Comparison of ENCODE assay signal across 8 mouse cellular contexts in the genomic region with DNA sequence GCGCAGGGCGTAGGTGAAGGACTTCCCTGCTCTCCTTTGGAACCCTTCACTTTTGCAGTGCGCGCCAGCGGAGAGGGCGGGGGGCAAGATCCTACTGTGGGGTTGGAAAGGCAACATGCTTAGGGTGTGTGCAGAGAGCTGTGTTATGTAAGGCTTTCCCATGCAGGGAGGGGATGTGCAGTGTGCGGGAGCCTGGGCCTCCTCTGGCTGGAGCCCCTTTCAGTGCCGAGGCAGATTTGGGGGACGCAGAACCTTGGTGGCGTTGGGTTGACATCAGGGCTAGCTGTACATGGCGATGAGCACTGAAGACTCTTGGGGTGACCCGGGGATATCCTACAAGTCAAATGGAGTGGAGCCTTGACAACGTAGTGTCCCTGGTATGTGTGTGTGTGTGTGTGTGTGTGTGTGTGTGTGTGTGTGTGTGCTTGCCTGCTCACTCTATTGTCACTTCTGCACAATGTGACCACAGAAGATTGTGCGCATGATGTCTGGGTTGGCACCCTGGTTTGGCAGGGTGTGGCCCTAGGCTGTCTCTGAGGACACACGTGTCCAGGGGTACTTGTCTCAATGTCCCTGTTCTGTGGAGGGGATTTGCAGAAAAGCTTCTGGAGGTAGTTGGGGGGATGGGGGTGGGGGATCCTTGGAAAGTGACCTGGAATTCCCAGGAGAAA. TPM values are rescaled to one million over a fixed set of nuclear protein-coding genes. Genes with fewer than 3 reads are reported as not detected.
DNase-seq lines count a peak whose midpoint lies in the region; ATAC-seq lines count a peak whose summit lies in the region.

No protein-coding gene starts in this region.

- peak overlapping the region; percentile 90 for H3K9ac ChIP-seq in heart, embryonic 13.5 days
- peak overlapping the region; percentile 66 for H3K9ac ChIP-seq in hindbrain, embryonic 13.5 days

- peak overlapping the region; percentile 71 for H3K4me3 ChIP-seq in heart, embryonic 13.5 days
- peak overlapping the region; percentile 49 for H3K4me3 ChIP-seq in hindbrain, embryonic 13.5 days

- H3K36me3 ChIP-seq in heart, embryonic 13.5 days, result no peaks in the 10 kb centered on the region
- no peaks in the 10 kb centered on the region for H3K36me3 ChIP-seq in hindbrain, embryonic 13.5 days

- H3K9me3 ChIP-seq in heart, embryonic 13.5 days, result no peaks in the 10 kb centered on the region
- no peaks in the 10 kb centered on the region for H3K9me3 ChIP-seq in hindbrain, embryonic 13.5 days

- WGBS in heart, embryonic 13.5 days, result 9% methylated on average over 15 of the region's 15 CpGs
- WGBS in hindbrain, embryonic 13.5 days, result 16% methylated on average over 15 of the region's 15 CpGs

- ATAC-seq in heart, embryonic 13.5 days (ENCODE audit: extremely low read depth, insufficient number of reproducible peaks, low FRiP score, low TSS enrichment), result peak; percentile 49
- peak; percentile 19; the same call in 1 of the 2 replicates for ATAC-seq in hindbrain, embryonic 13.5 days (ENCODE audit: low FRiP score)
- no peak for ATAC-seq in megakaryocyte-erythroid progenitor cell, adult 5-6 weeks (replicated peaks; ENCODE audit: low FRiP score, low TSS enrichment, poor library complexity, severe bottlenecking)

- H3K4me2 ChIP-seq in heart, embryonic 13.5 days, result peak overlapping the region; percentile 71
- peak overlapping the region; percentile 70 for H3K4me2 ChIP-seq in hindbrain, embryonic 13.5 days

- peaks cover 85% of the 10 kb centered on the region for H3K4me1 ChIP-seq in heart, embryonic 13.5 days
- peaks cover 41% of the 10 kb centered on the region for H3K4me1 ChIP-seq in hindbrain, embryonic 13.5 days (replicated peaks)

- DNase-seq in heart, adult 8-10 months (ENCODE audit: low spot score), result no peak
- DNase-seq in T-cell, adult 2 months (ENCODE audit: low spot score), result peak; percentile 40
- peak; percentile 47 for DNase-seq in lung, postnatal 25 days (ENCODE audit: low spot score)
- no peak for DNase-seq in left cerebral cortex, postnatal 4 days
- no peak for DNase-seq in urinary bladder, postnatal 36 days (ENCODE audit: low spot score in 2 of 2)

- intact Hi-C loops in left cerebral cortex, postnatal 4 days (cut with DNase I), result no loop called here

- peak overlapping the region; percentile 93 for H3K27ac ChIP-seq in heart, embryonic 13.5 days (replicated peaks)
- peak overlapping the region; percentile 44; the same call in 1 of the 2 replicates for H3K27ac ChIP-seq in hindbrain, embryonic 13.5 days

- no peaks in the 10 kb centered on the region for H3K27me3 ChIP-seq in heart, embryonic 13.5 days (replicated peaks)
- peaks cover 52% of the 10 kb centered on the region for H3K27me3 ChIP-seq in hindbrain, embryonic 13.5 days

RNA-seq across cellular contexts. Expression of gene Ahnak, which starts 1.5 kb away (rescaled TPM):
- 22.8 TPM in 2 replicates for polyA plus RNA-seq in heart, embryonic 13.5 days (2015; fragmentation: Nextera tagmentation; extraction: Ambion mirVana)
- 100 to 1,000 TPM; 332 to 446 (median 375) TPM for total RNA-seq in heart, adult 8-10 months (2022)
- 5.7 and 6.4 TPM in 2 replicates for polyA plus RNA-seq in hindbrain, embryonic 13.5 days (2015; fragmentation: Nextera tagmentation; extraction: Ambion mirVana)
- total RNA-seq in left cerebral cortex, postnatal 4 days (2021), result 10 to 100 TPM; 14.0 to 18.5 TPM
- total RNA-seq in megakaryocyte-erythroid progenitor cell, adult 5-6 weeks (2014; fragmentation: Nextera tagmentation), result 1.5 and 9.4 TPM in 2 replicates
- 7.2 and 24.7 TPM in 2 replicates for total RNA-seq in megakaryocyte-erythroid progenitor cell, adult 5-6 weeks (2017)

RNA-seq across cellular contexts. Expression of gene Eef1g, which starts 23.7 kb away (rescaled TPM):
- polyA plus RNA-seq in heart, embryonic 13.5 days (2015; fragmentation: Nextera tagmentation; extraction: Ambion mirVana), result 251 and 281 TPM in 2 replicates
- 100 to 1,000 TPM; 209 to 232 (median 227) TPM for total RNA-seq in heart, adult 8-10 months (2022)
- 344 and 348 TPM in 2 replicates for polyA plus RNA-seq in hindbrain, embryonic 13.5 days (2015; fragmentation: Nextera tagmentation; extraction: Ambion mirVana)
- 100 to 1,000 TPM; 385 to 398 TPM for total RNA-seq in left cerebral cortex, postnatal 4 days (2021)
- total RNA-seq in megakaryocyte-erythroid progenitor cell, adult 5-6 weeks (2014; fragmentation: Nextera tagmentation), result 1,323 and 1,614 TPM in 2 replicates
- 848 and 982 TPM in 2 replicates for total RNA-seq in megakaryocyte-erythroid progenitor cell, adult 5-6 weeks (2017)

RNA-seq across cellular contexts. Expression of gene Tut1, which starts 36.9 kb away (rescaled TPM):
- polyA plus RNA-seq in heart, embryonic 13.5 days (2015; fragmentation: Nextera tagmentation; extraction: Ambion mirVana), result 16.3 and 17.1 TPM in 2 replicates
- total RNA-seq in heart, adult 8-10 months (2022), result 10 to 100 TPM in 1 of 4 experiments, 1 to 10 TPM in 3; 8.1 to 10.3 (median 8.6) TPM
- polyA plus RNA-seq in hindbrain, embryonic 13.5 days (2015; fragmentation: Nextera tagmentation; extraction: Ambion mirVana), result 29.4 and 31.1 TPM in 2 replicates
- total RNA-seq in left cerebral cortex, postnatal 4 days (2021), result 10 to 100 TPM; 17.5 to 20.0 TPM
- total RNA-seq in megakaryocyte-erythroid progenitor cell, adult 5-6 weeks (2014; fragmentation: Nextera tagmentation), result 30.7 and 32.2 TPM in 2 replicates
- 15.8 and 18.8 TPM in 2 replicates for total RNA-seq in megakaryocyte-erythroid progenitor cell, adult 5-6 weeks (2017)

RNA-seq across cellular contexts. Expression of gene Mta2, which starts 48.9 kb away (rescaled TPM):
- 83.6 and 88.0 TPM in 2 replicates for polyA plus RNA-seq in heart, embryonic 13.5 days (2015; fragmentation: Nextera tagmentation; extraction: Ambion mirVana)
- total RNA-seq in heart, adult 8-10 months (2022), result 10 to 100 TPM; 28.2 to 33.7 (median 30.4) TPM
- 133 and 137 TPM in 2 replicates for polyA plus RNA-seq in hindbrain, embryonic 13.5 days (2015; fragmentation: Nextera tagmentation; extraction: Ambion mirVana)
- 10 to 100 TPM; 75.4 to 79.6 TPM for total RNA-seq in left cerebral cortex, postnatal 4 days (2021)
- 158 and 173 TPM in 2 replicates for total RNA-seq in megakaryocyte-erythroid progenitor cell, adult 5-6 weeks (2014; fragmentation: Nextera tagmentation)
- 205 and 206 TPM in 2 replicates for total RNA-seq in megakaryocyte-erythroid progenitor cell, adult 5-6 weeks (2017)

Comparison
In these comparisons a context has a peak if more than half of its experiments do, and no peak if none do; other contexts are left out.
1. DNase-seq: peak in T-cell, adult 2 months (single experiment) and lung, postnatal 25 days (single experiment); none in heart, adult 8-10 months (single experiment), left cerebral cortex, postnatal 4 days (single experiment) and urinary bladder, postnatal 36 days (0 of 2).
2. RNA of gene Ahnak, which starts 1.5 kb away (total RNA-seq): 332 to 446 TPM in heart, adult 8-10 months; 1.5 to 24.7 TPM in megakaryocyte-erythroid progenitor cell, adult 5-6 weeks and 14.0 to 18.5 TPM in left cerebral cortex, postnatal 4 days; every median in the first group is over 10 times any median in the second.